Comparison of ENCODE assay signal across 7 mouse cellular contexts in the genomic region with DNA sequence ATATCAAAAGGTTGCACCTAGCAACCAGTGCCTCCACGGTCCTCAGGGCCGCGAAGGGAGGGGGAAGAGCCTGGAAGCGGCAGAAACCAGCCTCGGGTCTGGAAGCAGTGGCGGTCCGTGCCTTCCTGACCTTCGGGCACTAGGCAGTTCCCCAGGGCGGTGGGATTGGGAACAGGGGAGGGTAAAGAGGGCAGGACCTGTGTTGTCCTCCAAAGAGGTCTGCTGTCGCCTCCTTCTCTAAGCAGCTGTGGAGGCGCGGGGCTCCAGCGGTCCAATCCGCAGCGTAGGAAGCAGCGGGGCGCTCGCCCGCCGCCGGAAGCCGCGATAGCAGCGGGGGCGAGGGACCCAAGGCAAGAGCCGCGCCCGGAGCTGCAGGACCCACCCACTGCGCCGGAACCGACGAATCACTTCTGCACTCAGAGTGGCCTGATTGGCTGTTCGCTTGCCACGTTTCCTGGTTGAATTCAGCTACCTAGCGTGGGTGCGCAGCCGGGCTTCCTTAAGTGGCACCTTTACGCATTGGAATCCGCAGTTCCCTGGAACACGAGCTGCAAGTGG. TPM values are rescaled to one million over a fixed set of nuclear protein-coding genes. Genes with fewer than 3 reads are reported as not detected.
DNase-seq lines count a peak whose midpoint lies in the region; ATAC-seq lines count a peak whose summit lies in the region.

TSS of gene Trim68 (minus strand) at position 384 of the 558 bp plus-strand sequence.

- H3K9ac ChIP-seq in embryonic facial prominence, embryonic 11.5 days (replicated peaks; ENCODE audit: low read length): peak within 1 kb of the TSS; percentile 55
- H3K9ac ChIP-seq in midbrain, embryonic 13.5 days (replicated peaks): peak within 1 kb of the TSS; percentile 74

- ATAC-seq in embryonic facial prominence, embryonic 11.5 days (replicated peaks; ENCODE audit: insufficient number of reproducible peaks, low FRiP score, low TSS enrichment, low read depth): peak; percentile 99
- peak; percentile 99 for ATAC-seq in granulocyte monocyte progenitor cell, adult 5-6 weeks (replicated peaks; ENCODE audit: poor library complexity, severe bottlenecking)
- peak; percentile 100 for ATAC-seq in midbrain, embryonic 13.5 days

- under 1% methylated on average over 40 of the region's 40 CpGs for whole genome bisulfite sequencing in embryonic facial prominence, embryonic 11.5 days
- WGBS in limb, embryonic 10.5 days: under 1% methylated on average over 40 of the region's 40 CpGs
- under 1% methylated on average over 40 of the region's 40 CpGs for WGBS in midbrain, embryonic 13.5 days

- H3K4me1 ChIP-seq in embryonic facial prominence, embryonic 11.5 days (ENCODE audit: control insufficient read depth, insufficient read depth, low read length): no peaks in the 10 kb centered on the region
- H3K4me1 ChIP-seq in limb, embryonic 10.5 days: peaks cover 5% of the 10 kb centered on the region; the same call in 1 of the 2 replicates
- H3K4me1 ChIP-seq in midbrain, embryonic 13.5 days (replicated peaks): peaks cover 4% of the 10 kb centered on the region; the same call in 1 of the 2 replicates

- H3K4me2 ChIP-seq in embryonic facial prominence, embryonic 11.5 days (ENCODE audit: low read depth, low read length): peak within 1 kb of the TSS; percentile 59
- H3K4me2 ChIP-seq in midbrain, embryonic 13.5 days (replicated peaks): peak within 1 kb of the TSS; percentile 61

- H3K27ac ChIP-seq in embryonic facial prominence, embryonic 11.5 days (replicated peaks; ENCODE audit: low read depth, low read length): no peak within 1 kb of the TSS
- peak within 1 kb of the TSS; percentile 90 for H3K27ac ChIP-seq in limb, embryonic 10.5 days
- H3K27ac ChIP-seq in midbrain, embryonic 13.5 days: peak within 1 kb of the TSS; percentile 69

- H3K4me3 ChIP-seq in embryonic facial prominence, embryonic 11.5 days (ENCODE audit: low read depth, low read length): peak within 1 kb of the TSS; percentile 41
- H3K4me3 ChIP-seq in limb, embryonic 10.5 days: peak within 1 kb of the TSS; percentile 69
- H3K4me3 ChIP-seq in midbrain, embryonic 13.5 days (replicated peaks): peak within 1 kb of the TSS; percentile 57

- peak; percentile 94 for DNase-seq in adrenal gland, postnatal 14 days
- DNase-seq in embryonic facial prominence, embryonic 11.5 days (ENCODE audit: low spot score): peak; percentile 96
- DNase-seq in kidney, adult 11 months: peak; percentile 90
- DNase-seq in limb, embryonic 10.5 days (ENCODE audit: low spot score): peak; percentile 91
- peak; percentile 68 for DNase-seq in spleen, adult 12 weeks (ENCODE audit: low spot score)

- no peaks in the 10 kb centered on the region for H3K36me3 ChIP-seq in embryonic facial prominence, embryonic 11.5 days (replicated peaks; ENCODE audit: control insufficient read depth, insufficient read depth, low read depth, low read length)
- no peaks in the 10 kb centered on the region for H3K36me3 ChIP-seq in limb, embryonic 10.5 days
- no peaks in the 10 kb centered on the region for H3K36me3 ChIP-seq in midbrain, embryonic 13.5 days

- no peaks in the 10 kb centered on the region for H3K9me3 ChIP-seq in embryonic facial prominence, embryonic 11.5 days (replicated peaks; ENCODE audit: control insufficient read depth, low read length)
- H3K9me3 ChIP-seq in limb, embryonic 10.5 days (replicated peaks): no peaks in the 10 kb centered on the region
- no peaks in the 10 kb centered on the region for H3K9me3 ChIP-seq in midbrain, embryonic 13.5 days

- H3K27me3 ChIP-seq in embryonic facial prominence, embryonic 11.5 days (ENCODE audit: control insufficient read depth, insufficient read depth, low read length): no peaks in the 10 kb centered on the region
- H3K27me3 ChIP-seq in limb, embryonic 10.5 days (ENCODE audit: low read depth, poor library complexity, severe bottlenecking): no peaks in the 10 kb centered on the region
- no peaks in the 10 kb centered on the region for H3K27me3 ChIP-seq in midbrain, embryonic 13.5 days

RNA-seq across cellular contexts. Expression of gene Trim68, which starts in this region (rescaled TPM):
- 9.4 and 10.3 TPM in 2 replicates for total RNA-seq in adrenal gland, postnatal 14 days (2021)
- polyA plus RNA-seq in embryonic facial prominence, embryonic 11.5 days (2014; fragmentation: Nextera tagmentation; extraction: Ambion mirVana): 11.4 and 14.7 TPM in 2 replicates
- total RNA-seq in granulocyte monocyte progenitor cell, adult 5-6 weeks (2014; fragmentation: Nextera tagmentation): 4.8 and 13.0 TPM in 2 replicates
- 5.7 and 6.1 TPM in 2 replicates for total RNA-seq in granulocyte monocyte progenitor cell, adult 5-6 weeks (2017)
- 7.8 and 13.0 TPM in 2 replicates for polyA plus RNA-seq in limb, embryonic 10.5 days (2016; fragmentation: Nextera tagmentation; extraction: Ambion mirVana)
- 7.3 and 8.0 TPM in 2 replicates for polyA plus RNA-seq in midbrain, embryonic 13.5 days (2015; fragmentation: Nextera tagmentation; extraction: Ambion mirVana)
